Mouse (Mus musculus) naive thymus-derived CD4-positive, alpha-beta T cell, adult 2 months (primary cell): ENCODE results near the gene Zfp651.

Experiments used
- DNase-seq: peaks from one replicate; pipeline ENCODE4 v3.0.0-alpha.2; 2011; ENCODE audit warnings: low read depth

Zfp651 gene

DNA sequence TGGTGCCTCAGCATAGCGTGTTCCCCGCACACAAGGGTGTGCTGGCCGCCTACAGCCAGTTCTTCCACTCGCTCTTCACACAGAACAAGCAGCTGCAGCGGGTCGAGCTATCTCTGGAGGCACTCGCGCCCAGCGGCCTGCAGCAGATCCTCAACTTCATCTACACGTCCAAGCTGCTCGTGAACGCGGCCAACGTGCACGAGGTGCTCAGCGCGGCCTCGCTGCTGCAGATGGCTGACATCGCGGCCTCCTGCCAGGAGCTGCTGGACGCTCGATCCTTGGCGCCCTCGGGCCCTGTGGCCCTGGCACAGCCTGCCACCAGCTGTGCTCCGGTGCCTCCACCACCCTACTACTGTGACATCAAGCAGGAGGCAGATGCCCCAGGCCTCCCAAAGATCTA lies 3.6 kb downstream of the Zfp651 start:
- no peak for DNase-seq

DNA sequence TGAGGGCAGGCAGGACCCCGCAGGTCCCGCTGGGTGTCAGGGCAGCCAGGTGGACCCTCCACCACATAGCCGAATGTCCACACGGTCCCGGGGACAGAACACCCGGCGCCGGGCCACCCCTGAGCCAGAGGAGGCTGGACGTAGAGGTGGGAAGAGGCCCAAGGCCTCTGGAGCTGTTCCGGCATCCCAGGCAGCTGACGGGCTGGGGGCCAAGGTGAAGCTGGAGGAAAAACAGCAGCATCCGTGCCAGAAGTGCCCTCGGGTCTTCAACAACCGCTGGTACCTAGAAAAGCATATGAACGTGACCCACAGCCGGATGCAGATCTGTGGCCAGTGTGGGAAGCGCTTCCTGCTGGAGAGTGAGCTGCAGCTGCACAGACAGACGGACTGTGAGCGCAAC lies 4.6 kb downstream of the Zfp651 start:
- no peak for DNase-seq

DNA sequence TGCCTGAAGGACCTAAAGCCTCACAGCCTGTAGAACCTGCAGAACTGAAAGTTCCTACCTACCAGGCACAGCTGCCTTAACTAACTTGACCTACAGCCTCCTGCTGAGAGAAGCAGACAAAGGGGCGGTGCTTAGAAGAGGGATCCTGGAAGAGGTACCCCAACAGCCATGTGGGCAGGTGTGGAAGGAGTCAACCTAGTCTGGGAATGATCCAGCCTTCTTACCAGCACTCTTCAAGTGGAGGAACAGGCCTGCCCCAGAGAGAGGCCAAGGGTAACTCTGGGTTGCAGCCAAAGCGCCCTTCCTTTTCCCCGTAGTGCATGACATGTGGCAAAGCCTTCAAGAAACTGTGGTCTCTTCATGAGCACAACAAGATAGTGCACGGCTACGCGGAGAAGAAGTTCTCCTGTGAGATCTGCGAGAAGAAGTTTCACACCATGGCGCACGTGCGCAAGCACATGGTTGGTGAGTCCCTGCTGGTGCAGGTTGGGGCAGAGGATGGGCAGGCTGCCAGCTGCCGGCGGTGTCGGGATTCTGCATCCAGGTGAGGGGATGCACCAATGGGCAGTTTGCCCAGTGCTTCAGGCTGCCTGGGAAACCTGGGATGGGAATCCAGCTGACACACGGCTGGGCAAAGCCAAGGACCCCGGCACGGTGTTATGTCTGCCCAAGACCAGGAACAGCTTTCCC lies 6.2 kb downstream of the Zfp651 start:
- no peak for DNase-seq

DNA sequence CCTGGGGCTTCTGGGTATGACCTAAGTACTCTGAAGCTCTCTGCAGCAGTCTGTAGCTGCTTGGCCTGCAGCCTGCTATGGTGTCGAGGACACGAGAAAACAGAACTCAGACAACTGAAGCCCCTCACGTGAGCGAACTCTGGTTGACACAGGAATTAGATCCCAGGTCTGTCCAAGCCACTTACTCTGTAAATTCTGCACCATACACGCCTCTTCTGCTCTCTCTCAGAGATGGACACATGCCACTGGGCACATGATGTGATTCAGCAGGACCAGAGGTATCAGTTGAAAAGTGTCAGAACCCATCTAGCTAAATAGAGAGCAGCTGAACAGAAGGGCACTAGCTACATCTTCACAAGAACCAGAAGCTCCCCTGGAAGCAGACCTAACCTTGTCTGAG lies 13.3 kb downstream of the Zfp651 start:
- DNase-seq: no peak

DNA sequence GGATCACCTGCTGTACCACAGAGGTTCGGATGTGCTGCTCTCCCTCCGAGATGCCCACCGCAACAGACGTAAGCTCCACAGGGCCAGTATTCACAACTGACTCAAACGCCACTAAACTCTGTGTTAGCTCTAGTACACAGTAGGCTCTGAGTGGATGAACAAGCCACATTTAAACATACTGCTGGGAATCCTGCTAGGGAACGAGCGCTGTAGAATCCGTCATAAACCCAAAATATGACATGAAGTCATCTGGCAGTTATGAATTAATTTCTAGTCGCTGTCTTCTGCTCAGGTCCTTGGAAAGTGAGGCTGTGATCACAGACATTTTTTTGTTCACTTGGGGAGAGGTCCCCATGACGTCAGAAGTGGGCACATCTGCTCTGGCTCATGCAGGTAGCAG lies 16.8 kb downstream of the Zfp651 start:
- no peak for DNase-seq

DNA sequence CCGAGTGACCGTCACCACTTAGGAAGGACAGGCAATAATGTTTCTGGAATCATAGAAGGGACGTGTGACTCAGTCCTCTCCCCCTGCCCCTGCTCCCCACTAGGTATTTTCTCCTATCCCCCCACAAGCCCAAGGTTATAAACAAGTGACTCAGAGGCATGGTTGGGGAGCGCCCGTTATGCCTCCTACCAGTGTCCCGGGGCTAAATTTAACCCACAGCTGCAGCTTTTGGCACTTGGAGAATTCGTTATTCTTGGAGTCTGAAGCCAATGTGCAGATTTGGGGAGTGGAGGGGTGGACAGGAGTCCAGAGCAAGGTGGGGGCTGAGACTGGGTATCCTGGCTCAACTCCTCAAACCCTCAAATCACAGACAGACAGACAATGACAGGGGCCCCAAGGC lies 17.4 kb downstream of the Zfp651 start:
- DNase-seq: no peak

DNA sequence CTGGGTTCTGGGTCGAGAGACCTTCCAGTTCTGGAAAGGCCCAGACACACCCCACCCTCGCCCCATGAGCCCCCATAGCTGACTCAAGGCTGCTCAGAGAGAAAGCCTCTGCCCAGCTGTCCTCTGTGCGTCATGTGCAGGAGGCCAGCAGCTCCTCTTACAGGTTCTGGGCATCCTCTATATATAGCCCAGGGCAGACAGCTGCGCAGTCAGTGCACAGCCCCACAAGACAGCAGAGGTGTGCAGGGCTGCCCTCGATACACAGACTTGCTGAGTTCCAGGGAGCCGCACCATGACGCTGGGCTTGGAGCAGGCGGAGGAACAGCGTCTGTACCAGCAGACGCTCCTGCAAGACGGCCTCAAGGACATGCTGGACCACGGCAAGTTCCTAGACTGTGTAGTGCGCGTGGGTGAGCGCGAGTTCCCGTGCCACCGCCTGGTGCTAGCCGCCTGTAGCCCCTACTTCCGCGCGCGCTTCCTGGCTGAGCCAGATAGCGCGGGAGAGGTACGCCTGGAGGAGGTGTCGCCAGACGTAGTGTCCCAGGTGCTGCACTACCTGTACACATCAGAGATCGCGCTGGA lies 18.4 kb downstream of the Zfp651 start, which contains the start of gene Klhl40:
Gene Klhl40 (plus strand): TSS at position 124 of the 582 bp plus-strand sequence.
- no peak for DNase-seq

DNA sequence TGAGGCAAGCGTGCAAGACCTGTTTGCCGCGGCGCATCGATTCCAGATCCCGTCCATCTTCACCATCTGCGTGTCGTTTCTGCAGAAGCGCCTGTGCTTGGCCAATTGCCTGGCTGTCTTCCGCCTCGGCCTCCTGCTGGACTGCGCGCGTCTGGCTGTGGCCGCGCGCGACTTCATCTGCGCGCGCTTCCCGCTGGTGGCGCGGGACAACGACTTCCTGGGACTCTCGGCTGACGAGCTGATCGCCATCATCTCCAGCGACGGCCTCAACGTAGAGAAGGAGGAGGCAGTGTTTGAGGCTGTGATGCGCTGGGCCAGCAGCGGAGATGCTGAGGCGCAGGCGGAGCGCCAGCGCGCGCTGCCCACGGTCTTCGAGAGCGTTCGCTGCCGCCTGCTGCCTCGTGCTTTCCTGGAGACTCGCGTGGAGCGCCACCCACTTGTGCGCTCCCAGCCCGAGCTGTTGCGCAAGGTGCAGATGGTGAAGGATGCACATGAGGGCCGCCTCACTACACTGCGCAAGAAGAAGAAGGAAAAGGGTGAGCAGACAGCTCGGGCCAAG lies 19.0 kb downstream of the Zfp651 start:
- DNase-seq: no peak

DNA sequence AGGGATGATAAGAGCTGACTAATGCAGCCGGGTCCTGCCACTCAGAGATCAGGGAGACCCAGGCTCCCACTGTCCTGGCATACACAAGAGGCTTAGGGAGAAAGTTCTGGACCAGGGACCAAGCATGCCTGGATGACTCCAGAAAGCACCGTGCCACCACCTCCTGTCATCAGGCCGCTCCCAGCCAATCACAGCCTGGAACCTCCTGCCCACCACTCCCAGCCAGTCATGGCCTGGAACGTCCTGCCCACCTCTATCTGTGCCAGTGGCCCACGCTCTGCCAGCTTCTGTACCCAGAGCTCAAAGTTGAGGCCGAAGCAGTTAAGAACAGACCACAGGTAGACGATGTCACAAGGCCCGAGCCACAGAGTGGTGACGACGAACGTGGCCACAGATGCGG lies 25.7 kb downstream of the Zfp651 start:
- DNase-seq: no peak

DNA sequence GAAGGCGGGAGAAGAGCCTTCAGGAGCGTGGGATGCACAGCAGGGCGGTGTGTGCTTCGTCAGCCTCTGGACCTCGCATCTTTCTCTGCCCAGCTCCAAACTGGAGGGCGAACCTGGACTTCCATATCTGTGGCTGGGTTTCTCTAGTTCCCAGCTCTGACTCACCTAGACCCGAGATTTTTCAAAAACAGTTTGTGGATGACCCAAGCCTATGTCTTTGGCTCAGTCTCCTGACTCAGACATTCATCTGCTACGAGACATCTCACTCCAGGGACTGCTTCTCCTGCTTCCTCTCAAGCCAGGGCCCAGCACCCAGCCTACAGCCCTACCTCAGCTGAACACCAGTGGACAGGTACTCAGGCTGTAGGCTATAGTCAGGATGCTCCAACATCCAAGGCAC lies 26.1 kb downstream of the Zfp651 start:
- DNase-seq: no peak

DNA sequence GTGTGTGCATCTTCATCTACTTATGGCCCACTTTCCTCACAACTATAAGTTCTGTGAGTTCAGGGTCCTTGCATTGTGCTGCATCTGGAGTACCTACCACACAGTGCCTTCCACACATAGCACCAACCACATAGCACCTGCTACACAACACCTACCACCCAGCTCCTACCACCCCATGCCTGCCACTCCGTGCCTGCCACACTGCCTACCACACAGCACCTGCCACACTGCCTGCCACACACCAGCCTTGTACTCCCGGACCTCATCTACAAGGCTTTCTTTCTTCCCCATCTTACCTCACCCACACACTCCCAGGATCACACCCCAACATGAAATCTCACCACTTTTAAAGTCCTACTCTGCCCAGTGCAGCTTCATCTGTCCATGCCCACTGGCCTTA lies 27.2 kb downstream of the Zfp651 start:
- DNase-seq: no peak

DNA sequence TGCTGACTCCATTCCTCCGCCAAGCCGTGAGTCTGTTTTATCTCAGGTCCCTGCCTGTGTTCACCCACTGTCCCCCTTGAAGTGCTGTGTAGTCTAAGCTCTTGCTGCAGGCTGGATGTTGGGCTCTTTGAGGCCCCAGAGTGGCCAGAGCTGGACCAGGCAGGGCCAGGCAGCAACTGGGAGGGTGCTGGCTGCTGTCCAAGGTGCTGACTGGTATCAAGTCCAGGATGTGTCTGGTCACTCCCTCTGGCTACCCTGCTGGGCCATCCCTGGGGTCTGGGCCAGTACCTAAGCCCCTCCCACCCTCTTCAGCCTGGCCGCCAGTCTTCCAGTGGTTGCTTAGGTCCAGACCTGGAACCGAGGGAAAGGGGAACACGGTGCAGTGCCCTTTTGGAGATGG lies 32.1 kb downstream of the Zfp651 start:
- peak; percentile 26 for DNase-seq

DNA sequence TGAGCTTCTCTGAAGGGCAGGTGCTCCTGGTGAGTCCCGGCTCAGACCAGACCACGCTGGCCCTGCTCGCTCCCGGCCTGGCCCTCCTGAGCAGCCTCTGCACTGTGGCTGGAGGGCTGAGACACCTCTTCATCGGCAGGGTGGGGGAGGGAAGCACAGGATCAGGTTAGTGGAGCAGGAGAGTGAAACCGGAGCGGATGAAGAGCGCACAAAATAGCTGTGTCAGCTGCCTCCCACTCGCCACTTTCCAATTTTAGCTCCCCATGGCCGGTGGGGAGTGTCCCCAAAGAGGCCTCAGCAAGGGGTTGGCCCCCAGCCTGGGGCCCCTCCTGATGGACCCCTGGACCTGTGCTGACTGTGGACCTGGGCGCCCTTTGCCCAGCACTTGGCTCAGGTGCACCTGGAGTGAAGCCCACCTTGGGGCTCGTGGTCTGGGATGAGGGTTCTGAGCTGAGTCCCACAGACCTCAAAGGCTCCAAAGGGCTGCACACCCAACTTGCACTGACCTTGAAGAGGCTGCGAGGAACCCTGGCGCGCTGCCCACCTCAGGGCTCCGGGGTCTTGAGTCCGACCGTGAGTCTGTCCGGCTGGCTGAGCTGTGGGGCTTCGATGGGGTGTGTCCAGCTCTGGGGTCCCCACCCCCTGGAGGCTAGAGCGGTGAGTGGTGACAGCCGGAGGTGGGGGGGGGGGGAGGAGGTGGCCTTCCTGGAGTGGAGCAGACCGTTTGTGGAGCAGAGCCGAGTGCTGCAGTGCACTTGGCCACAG lies 32.8 kb downstream of the Zfp651 start, which contains the start of gene Hhatl:
Gene Hhatl (minus strand): TSS at position 751 of the 765 bp plus-strand sequence.
- DNase-seq: no peak

DNA sequence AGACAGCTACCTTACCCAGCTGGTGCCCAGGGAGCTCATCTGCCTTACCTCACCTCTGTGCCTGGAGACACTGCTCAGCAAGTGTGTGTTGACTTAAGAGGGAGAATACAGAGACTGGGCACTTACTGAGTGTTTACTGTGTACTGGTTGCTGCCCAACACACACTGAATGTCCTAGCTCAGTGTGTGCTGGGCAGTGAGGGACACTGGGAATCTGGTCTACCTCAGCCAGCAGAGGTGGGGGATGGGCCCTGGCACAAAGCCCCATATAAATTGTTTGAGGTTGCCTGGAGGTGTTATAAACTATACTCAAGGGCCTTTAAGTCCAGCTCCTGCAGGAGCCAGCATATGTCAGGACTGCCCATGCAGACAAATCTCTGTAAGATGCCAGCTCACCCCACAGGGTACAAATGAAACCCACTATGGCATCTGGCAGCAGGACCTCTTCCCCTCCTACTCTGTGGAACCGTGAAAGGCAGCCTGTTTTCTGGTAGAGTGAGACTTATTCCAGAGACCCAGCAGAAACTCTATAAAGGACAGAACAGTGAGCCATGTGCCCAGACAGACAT lies 35.9 kb downstream of the Zfp651 start:
- no peak for DNase-seq

DNA sequence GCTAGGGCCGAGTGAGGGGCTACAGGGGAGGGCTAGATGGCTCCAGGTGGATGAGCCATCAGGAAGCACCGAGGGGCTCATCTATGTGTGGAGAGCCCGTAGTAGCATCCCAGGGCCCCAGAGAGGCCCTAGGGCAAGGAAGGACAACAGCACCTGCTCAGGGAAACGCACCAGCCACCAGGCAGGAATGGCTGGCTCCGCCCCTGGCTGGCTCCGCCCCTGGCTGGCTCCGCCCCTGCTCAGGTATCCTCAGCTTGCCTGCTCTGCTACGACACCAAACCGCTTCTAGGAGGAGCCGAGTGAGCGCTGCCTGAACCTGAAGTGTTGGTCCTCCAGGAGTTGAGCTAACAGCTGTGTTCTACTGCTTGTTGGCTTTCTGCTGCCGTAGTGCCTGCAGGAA lies 38.6 kb downstream of the Zfp651 start:
- no peak for DNase-seq

DNA sequence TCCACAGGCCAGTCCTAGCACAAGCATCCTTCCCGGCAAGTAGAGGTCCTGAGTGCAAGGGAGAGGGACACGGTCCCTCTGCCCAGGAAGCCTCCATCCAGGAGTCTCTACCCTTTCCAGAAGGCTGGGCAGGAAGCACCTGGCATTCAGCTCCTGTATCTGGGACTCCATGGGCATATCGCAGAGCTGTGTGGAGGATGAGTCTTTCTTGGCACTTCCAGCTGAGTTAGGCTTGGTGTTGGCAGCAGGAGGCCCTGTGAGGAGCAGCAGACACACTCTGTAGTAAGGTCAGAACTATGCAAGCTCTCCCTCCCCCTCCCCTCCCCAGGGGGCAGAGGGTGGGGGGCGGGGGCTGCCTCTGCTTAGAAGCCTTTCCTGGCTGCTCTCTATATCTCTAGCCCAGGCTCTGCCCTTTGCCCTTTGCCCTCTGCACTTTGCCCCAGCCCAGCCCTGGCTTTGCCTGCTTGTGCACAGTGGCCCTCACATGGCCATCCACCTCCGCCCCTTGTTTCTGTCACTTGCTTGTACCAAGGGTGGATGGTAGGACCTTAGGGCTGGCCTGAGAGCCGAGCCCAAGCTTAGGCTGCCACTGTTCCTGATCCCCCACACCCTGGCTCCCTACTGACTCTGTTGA lies 39.9 kb downstream of the Zfp651 start:
- DNase-seq: no peak

DNA sequence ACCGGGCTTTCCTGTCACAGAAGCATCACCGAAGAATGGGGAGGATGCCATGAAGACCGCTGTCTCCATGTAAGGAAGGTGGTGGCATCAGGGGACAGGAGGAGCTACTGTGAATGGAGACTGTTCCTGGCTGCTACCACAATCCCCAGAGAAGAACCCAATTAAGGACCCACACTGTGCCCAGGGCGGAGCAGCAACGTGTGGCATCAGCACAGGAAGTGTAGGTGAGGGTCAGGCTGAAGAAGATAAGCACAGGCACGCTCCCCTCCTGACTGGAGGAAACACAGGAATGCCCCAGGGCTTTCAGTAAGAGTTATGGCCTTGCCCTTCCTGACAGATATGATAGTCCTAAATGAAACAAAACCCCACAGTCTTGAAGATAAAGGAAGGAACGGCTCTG lies 43.6 kb downstream of the Zfp651 start:
- DNase-seq: no peak

DNA sequence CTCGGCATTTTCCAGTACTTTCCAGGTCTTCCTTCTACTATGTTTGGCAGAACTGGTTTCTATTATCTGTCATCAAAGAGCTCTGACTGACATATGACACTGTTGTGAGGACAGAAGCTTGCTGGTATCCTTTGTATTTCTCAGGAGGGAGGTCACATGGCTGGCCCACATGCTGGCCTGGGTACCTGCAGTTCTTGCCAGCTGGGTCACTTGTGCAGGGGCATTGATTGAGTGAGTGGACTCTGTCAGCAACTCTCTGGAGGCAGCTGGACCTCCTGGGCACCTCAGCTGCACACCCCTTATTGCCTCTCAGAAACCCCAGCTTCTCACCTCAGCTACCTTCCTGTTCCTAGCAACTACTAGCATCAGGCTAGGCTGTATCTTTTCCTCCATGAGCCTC lies 48.4 kb downstream of the Zfp651 start:
- no peak for DNase-seq

DNA sequence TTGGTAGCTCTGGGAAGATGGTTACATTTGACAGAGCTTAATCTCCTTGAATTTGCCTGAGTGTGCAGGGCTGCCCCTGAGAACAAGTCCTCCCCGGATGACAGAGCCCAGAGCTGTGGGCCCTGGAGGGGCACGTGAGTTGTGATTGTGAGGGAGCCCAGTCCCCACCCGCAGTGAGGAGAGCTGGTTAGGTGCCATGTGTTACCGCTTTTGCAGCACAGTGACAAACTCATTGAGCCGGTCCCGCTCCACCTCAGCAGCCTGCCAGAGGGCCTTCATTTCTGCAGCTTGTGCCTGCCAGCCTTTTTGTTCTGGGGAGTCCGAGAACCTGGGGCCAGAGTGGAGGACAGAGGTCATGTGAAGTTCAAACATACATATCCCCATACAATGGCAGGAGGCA lies 48.8 kb downstream of the Zfp651 start:
- no peak for DNase-seq

DNA sequence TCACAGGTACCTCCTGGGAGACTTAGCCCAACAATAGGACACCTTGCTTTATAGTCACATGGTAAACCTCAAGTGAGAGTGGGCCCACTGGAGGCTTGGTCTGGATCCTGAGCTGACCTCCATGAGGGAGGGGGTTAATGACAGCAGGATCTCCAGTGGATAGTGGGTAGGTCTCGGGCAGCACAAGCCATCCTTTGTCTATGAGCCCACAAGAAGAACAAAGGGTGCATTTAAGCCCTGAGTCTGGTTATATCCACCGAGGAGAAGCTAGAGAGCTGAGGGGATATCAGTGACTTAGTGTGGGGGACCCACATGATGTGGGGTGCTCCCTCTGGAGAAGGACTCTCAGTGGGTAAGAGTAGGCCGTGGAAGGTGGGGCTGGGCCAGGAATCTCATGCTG lies 49.4 kb downstream of the Zfp651 start:
- no peak for DNase-seq

DNA sequence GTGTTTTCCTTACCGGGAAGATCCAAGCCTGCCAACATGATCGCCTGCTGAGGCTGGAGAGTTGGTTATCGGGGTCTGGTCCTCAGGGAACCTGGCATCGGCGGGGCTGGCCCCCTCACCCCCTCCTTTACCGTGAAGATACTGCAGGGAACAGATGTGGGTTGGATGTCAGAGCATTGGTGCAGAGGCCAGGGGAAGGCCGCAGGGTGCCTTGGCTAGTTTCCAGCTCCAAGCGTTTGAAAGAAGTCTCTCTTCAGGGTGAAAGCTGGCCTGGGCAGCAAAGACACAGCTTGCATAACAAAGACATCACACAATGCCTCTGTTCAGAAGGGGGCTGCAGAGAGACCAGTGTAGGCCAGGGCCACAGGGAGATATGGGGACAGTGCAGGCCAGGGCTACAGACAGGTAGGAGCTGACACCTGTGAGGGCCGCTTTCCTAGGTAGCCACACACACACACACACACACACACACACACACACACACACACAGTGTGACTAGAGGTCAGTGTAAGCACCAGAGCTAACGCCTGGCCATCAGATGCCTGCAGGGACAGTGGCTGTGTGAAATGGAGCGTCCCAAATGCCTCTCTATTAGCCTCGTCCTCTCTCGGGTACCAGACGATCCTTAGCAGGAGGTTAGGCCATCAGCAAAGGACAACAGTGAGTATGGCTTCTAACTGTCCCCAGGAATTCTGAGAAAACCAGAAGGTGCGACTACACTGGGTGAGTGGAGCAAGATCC lies 51.1 kb downstream of the Zfp651 start:
- no peak for DNase-seq
